Mouse (Mus musculus) intestine, postnatal 0 days (tissue): ENCODE results near the gene Cldn15. TPM values are rescaled to one million over a fixed set of nuclear protein-coding genes. Genes with fewer than 3 reads are reported as not detected.

Experiments used
- ATAC-seq: fragments of 200-750 bp; cut with Nextera tagmentation; 2 replicates; pipeline ENCODE4 v1.8.0; 2017; ENCODE audit warnings: mild to moderate bottlenecking, moderate TSS enrichment, moderate library complexity
- H3K27ac ChIP-seq: fragments of 300-500 bp; sonication (generic); 2 replicates; pipeline ENCODE4 v1.5.1; 2014; ENCODE audit warnings: mild to moderate bottlenecking, low read depth, low read length, moderate library complexity
- H3K27me3 ChIP-seq: fragments of 300-500 bp; sonication (generic); replicated peaks from 2 replicates; pipeline ENCODE4 v1.6.1; 2014; ENCODE audit warnings: low read length, mixed read lengths; ENCODE audit not compliant: control insufficient read depth, insufficient read depth
- H3K36me3 ChIP-seq: fragments of 300-500 bp; sonication (generic); 2 replicates; pipeline ENCODE4 v1.6.1; 2014; ENCODE audit warnings: mild to moderate bottlenecking, moderate library complexity; ENCODE audit not compliant: control insufficient read depth, insufficient read depth
- H3K4me1 ChIP-seq: fragments of 300-500 bp; sonication (generic); replicated peaks from 2 replicates; pipeline ENCODE4 v1.6.1; 2014; ENCODE audit warnings: antibody characterized with exemption, low read length, mixed read lengths; ENCODE audit not compliant: control insufficient read depth, insufficient read depth
- H3K4me2 ChIP-seq: fragments of 300-500 bp; sonication (generic); replicated peaks from 2 replicates; pipeline ENCODE4 v1.6.1; 2014; ENCODE audit warnings: low read depth, mild to moderate bottlenecking, moderate library complexity
- H3K4me3 ChIP-seq: fragments of 300-500 bp; sonication (generic); 2 replicates; pipeline ENCODE4 v1.5.1; 2014; ENCODE audit warnings: low read depth, low read length
- H3K9ac ChIP-seq: fragments of 300-500 bp; sonication (generic); 2 replicates; pipeline ENCODE4 v1.6.1; 2014; ENCODE audit warnings: mild to moderate bottlenecking, low read depth, low read length
- H3K9me3 ChIP-seq: fragments of 300-500 bp; sonication (generic); 2 replicates; pipeline ENCODE4 v1.6.1; 2016; ENCODE audit warnings: mixed run types; ENCODE audit not compliant: control insufficient read depth
- CTCF ChIP-seq: sonication (generic); IDR thresholded peaks from 2 replicates; pipeline ENCODE4 v1.5.1; 2016; ENCODE audit warnings: low read depth, mild to moderate bottlenecking, control low read depth, antibody characterized with exemption, moderate library complexity
- WGBS: fragments of 180-500 bp; shearing (Covaris S2); extraction: QIAGEN DNeasy Blood & Tissue Kit; methylation state at CpG from one replicate; pipeline ENCODE4 v1.1.7; 2014; 5-methylcytosine and 5-hydroxymethylcytosine counted together
- polyA plus RNA-seq: library from polyadenylated mRNA; unstranded; fragments of >200 nt; fragmentation: Nextera tagmentation; extraction: Ambion mirVana; gene quantifications from 2 replicates; pipeline ENCODE4 v1.2.1, GENCODE M21; 2015

Gene Cldn15
- polyA plus RNA-seq, 1 experiment from 2014 or later, result 29.5 TPM

DNA sequence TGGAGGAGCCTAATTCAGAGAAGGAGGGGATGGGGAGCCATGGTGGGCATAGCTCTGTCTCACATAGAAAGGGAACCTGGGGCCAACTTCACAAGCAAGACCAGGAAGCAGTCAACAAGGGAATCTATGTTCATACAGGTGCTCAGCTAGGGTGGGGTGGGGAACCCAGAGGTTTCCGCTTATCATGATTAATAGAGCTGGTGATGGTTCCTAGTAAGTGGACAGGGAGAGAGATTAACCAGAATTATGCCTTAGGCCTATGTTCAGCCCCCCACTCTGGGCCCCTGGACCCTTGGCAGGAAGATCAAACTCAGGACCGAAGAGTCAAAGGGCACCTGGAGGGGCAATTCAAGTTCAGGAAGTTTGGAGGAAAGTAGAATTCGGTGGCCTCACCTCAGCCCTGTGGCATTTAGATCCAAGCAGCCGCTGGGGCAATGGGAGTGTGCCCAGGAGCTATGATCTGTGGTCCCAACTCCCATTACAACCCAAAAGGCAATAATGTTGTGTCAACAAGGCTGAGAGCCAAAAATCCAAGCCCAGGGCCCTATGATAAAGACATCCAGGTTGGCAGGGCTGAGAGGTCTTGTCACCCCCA, 542 bp downstream of the Cldn15 start:
- ATAC-seq, result 0 out of 2 replicates have a peak, but pooled peaks have one; percentile 1
- H3K27me3 ChIP-seq, result no peaks in the 10 kb centered on the region
- H3K4me3 ChIP-seq, result peak overlapping the region; percentile 31; the same call in 1 of the 2 replicates
- no peak for TF ChIP-seq CTCF
- H3K9me3 ChIP-seq, result no peaks in the 10 kb centered on the region
- WGBS, result 36% methylated on average over 4 of the region's 4 CpGs
- peak overlapping the region; percentile 86 for H3K27ac ChIP-seq
- H3K36me3 ChIP-seq, result peaks cover 34% of the 10 kb centered on the region
- H3K9ac ChIP-seq, result 0 out of 2 replicates have a peak overlapping the region, but pooled peaks have one; percentile 11
- peak overlapping the region; percentile 58 for H3K4me2 ChIP-seq
- peaks cover 15% of the 10 kb centered on the region; the same call in 1 of the 2 replicates for H3K4me1 ChIP-seq

DNA sequence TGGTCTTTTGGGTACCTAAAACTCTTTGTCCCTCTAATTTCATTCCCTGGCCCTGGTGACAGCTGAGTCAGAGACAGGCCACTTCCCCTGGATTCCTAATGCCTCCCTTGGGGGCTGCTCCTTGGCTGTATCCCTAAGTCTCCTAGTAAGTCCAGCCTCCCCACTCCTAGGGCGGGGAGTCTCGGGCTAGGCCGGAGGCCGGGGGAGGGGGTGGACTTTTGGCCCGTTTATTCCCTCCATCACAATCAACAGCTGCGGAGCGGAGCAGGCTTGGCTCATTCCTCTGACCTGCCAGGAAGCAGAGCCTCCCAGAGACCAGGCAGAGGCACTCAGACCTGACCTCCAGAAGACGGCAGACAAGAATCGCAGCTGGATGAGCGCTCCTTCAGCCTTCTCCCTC, 1.2 kb downstream of the Cldn15 start:
- ATAC-seq, result peak; percentile 36
- Histone ChIP-seq H3K27me3 (no peaks in the 10 kb centered on the region), H3K9ac (no peak overlapping the region), H3K4me2 (peak overlapping the region; percentile 58), H3K4me3 (peak overlapping the region; percentile 31), H3K27ac (peak overlapping the region; percentile 86), H3K4me1 (peaks cover 15% of the 10 kb centered on the region; the same call in 1 of the 2 replicates), H3K36me3 (peaks cover 34% of the 10 kb centered on the region), H3K9me3 (no peaks in the 10 kb centered on the region)
- TF ChIP-seq CTCF, result no peak
- 14% methylated on average over 10 of the region's 10 CpGs for WGBS

DNA sequence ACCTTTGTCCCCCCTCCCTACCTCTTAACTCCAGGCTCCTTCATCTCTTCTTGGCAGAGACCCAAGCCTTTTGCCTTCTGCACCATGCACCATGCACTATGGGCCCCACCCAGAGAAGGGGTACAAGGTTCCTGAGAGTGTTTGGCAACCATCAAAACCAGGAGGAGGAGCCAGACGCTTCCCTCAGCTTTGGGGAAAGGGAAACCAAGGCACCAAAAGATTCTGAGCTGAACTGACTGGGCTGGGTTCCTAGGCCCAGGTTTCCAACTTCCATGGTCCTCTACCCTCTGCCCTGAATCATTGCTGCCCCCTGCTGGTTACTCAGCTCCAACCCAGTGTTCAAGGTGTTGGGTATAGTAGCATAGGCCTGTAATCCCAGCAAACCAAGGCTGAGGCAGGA, 4.3 kb downstream of the Cldn15 start:
- peaks cover 9% of the 10 kb centered on the region; the same call in 1 of the 2 replicates for H3K4me1 ChIP-seq
- no peak overlapping the region for H3K27ac ChIP-seq
- H3K4me3 ChIP-seq, result no peak overlapping the region
- 35% methylated on average over 1 of the region's 1 CpGs for WGBS
- H3K27me3 ChIP-seq, result no peaks in the 10 kb centered on the region
- H3K9me3 ChIP-seq, result no peaks in the 10 kb centered on the region
- peak; percentile 92 for TF ChIP-seq CTCF
- peak; percentile 81 for ATAC-seq
- peaks cover 12% of the 10 kb centered on the region; the same call in 1 of the 2 replicates for H3K36me3 ChIP-seq
- no peak overlapping the region for H3K4me2 ChIP-seq
- no peak overlapping the region for H3K9ac ChIP-seq

DNA sequence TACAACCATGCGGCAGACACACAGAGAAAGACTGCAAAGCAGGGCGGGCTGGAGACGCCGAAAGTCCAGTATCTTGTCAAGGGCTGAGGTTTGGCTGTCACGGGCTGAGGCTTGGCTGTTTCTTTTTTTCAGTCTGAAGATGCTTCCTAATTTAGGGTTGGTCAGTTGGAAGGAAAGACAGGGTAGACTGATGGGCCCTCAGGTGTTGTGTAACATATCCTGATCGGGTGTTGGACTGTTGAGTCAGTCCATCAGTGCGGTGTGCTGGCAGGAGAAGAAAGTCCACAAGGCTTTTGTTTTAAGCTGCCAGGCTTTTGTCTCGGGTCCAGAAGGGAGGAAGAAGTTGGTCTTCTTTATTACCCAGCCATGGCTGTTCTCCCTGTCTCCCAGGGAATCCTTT, 7.3 kb downstream of the Cldn15 start:
- H3K9ac ChIP-seq, result no peak overlapping the region
- ATAC-seq, result no peak
- 54% methylated on average over 8 of the region's 8 CpGs for WGBS

DNA sequence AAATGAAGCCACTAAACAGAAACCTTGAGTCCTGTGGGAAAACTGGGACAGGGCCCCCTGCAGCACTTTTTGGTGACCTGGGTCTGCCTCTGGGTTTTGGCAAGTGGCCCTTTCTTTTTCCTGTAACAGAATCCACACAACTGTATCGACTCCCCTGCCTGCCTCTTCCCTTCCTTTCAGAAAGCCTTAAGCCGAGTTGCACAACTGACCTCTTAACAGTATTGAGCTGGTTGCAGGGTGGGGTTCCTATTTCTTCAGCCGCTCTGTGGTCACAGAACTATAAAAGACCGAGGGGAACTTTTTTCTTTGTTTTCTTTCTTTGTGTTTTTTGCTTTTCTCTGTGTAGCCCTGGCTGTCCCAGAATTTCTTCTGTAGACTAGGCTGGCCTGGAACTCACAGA, 11.4 kb downstream of the Cldn15 start:
- no peaks in the 10 kb centered on the region for H3K9me3 ChIP-seq
- no peak overlapping the region for H3K4me3 ChIP-seq
- H3K27ac ChIP-seq, result no peak overlapping the region
- no peak overlapping the region for H3K9ac ChIP-seq
- H3K27me3 ChIP-seq, result no peaks in the 10 kb centered on the region
- no peak for TF ChIP-seq CTCF
- ATAC-seq, result no peak
- no peaks in the 10 kb centered on the region for H3K4me1 ChIP-seq
- 54% methylated on average over 4 of the region's 4 CpGs for WGBS
- no peak overlapping the region for H3K4me2 ChIP-seq
- peaks cover 15% of the 10 kb centered on the region for H3K36me3 ChIP-seq

More for the DNA sequence above, 7.3 kb downstream of the Cldn15 start:
- no peak for TF ChIP-seq CTCF
- H3K9me3 ChIP-seq, result no peaks in the 10 kb centered on the region
- 0 out of 2 replicates have a peak, but pooled peaks cover 5% of the 10 kb centered on the region for H3K36me3 ChIP-seq
- no peak overlapping the region for H3K27ac ChIP-seq
- no peaks in the 10 kb centered on the region for H3K27me3 ChIP-seq
- H3K4me3 ChIP-seq, result no peak overlapping the region
- no peak overlapping the region for H3K4me2 ChIP-seq
- H3K4me1 ChIP-seq, result no peaks in the 10 kb centered on the region

DNA sequence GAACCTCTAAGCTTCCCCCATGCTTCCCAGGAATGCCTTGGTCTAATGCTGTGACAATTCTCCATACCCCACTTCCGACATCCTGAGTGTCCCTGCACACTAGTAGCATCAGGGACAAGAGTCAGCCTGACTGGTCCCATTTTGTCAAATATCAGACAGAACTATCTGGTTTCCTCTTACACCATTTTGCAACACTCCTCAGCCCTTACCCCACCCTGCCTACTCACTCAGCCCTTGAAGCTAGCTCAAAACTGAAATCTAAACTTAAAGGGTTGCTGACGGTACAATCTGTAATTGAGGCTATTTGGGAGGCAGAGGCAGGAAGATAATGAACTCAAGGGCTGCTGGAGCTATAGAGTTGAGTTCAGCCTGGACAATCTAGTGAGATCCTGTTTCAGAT, 13.3 kb downstream of the Cldn15 start:
- no peak for ATAC-seq
- no peaks in the 10 kb centered on the region for H3K4me1 ChIP-seq
- peaks cover 22% of the 10 kb centered on the region for H3K36me3 ChIP-seq
- no peak overlapping the region; the same call in 1 of the 2 replicates for H3K27ac ChIP-seq
- TF ChIP-seq CTCF, result no peak
- 79% methylated on average over 2 of the region's 2 CpGs for WGBS
- H3K4me2 ChIP-seq, result no peak overlapping the region
- no peaks in the 10 kb centered on the region for H3K27me3 ChIP-seq
- no peaks in the 10 kb centered on the region for H3K9me3 ChIP-seq
- H3K9ac ChIP-seq, result no peak overlapping the region
- no peak overlapping the region for H3K4me3 ChIP-seq
